Mouse (Mus musculus) layer of hippocampus, adult 9-11 months (tissue): Measurements from ENCODE around the gene Gsdme.
A peak's percentile ranks its signal among the peaks of the same experiment; 100 is the strongest.

Experiments
- DNase-seq: peaks from one replicate; pipeline ENCODE4 v3.0.0; 2022

The Gsdme gene

GRCm38 (mm10) chr6:50263670-50264069 lies at the start of gene Gsdme:
Gene Gsdme (minus strand): TSS chr6:50263862.
- DNase-seq = no peak

- peak; percentile 54 for DNase-seq
Observed at GRCm38 (mm10) chr6:50312647-50313046, 49.0 kb upstream of the Gsdme start.

GRCm38 (mm10) chr6:50309019-50309418 lies 45.4 kb upstream of the Gsdme start:
- DNase-seq = no peak

GRCm38 (mm10) chr6:50306625-50307024 lies 43.0 kb upstream of the Gsdme start:
- DNase-seq = peak; percentile 69

- DNase-seq = peak; percentile 77
Observed at GRCm38 (mm10) chr6:50304949-50305491, 41.4 kb upstream of the Gsdme start.

GRCm38 (mm10) chr6:50301121-50301520 lies 37.5 kb upstream of the Gsdme start:
- DNase-seq = no peak

- DNase-seq = no peak
Observed at GRCm38 (mm10) chr6:50300622-50301021, 37.0 kb upstream of the Gsdme start.

- no peak for DNase-seq
Observed at GRCm38 (mm10) chr6:50299071-50299470, 35.4 kb upstream of the Gsdme start.

GRCm38 (mm10) chr6:50297671-50298070 lies 34.0 kb upstream of the Gsdme start:
- DNase-seq = no peak

GRCm38 (mm10) chr6:50295136-50295535 lies 31.5 kb upstream of the Gsdme start:
- DNase-seq = no peak

- DNase-seq = peak; percentile 84
Observed at GRCm38 (mm10) chr6:50294128-50294527, 30.5 kb upstream of the Gsdme start.

- DNase-seq = no peak
Observed at GRCm38 (mm10) chr6:50291650-50292049, 28.0 kb upstream of the Gsdme start.

- no peak for DNase-seq
Observed at GRCm38 (mm10) chr6:50286881-50287280, 23.2 kb upstream of the Gsdme start.

GRCm38 (mm10) chr6:50279642-50280041 lies 16.0 kb upstream of the Gsdme start:
- DNase-seq = no peak

- no peak for DNase-seq
Observed at GRCm38 (mm10) chr6:50273947-50274346, 10.3 kb upstream of the Gsdme start.

- DNase-seq = no peak
Observed at GRCm38 (mm10) chr6:50273416-50273815, 9.8 kb upstream of the Gsdme start.

GRCm38 (mm10) chr6:50262310-50262709 lies 1.4 kb downstream of the Gsdme start:
- no peak for DNase-seq

- DNase-seq = no peak
Observed at GRCm38 (mm10) chr6:50261922-50262261, 1.8 kb downstream of the Gsdme start.

GRCm38 (mm10) chr6:50261201-50261921 lies 2.3 kb downstream of the Gsdme start:
- peak; percentile 84 for DNase-seq

- no peak for DNase-seq
Observed at GRCm38 (mm10) chr6:50255356-50255755, 8.3 kb downstream of the Gsdme start.

GRCm38 (mm10) chr6:50254723-50255184 lies 8.9 kb downstream of the Gsdme start:
- peak; percentile 59 for DNase-seq

- DNase-seq = peak; percentile 28
Observed at GRCm38 (mm10) chr6:50252690-50253089, 11.0 kb downstream of the Gsdme start.

- DNase-seq = no peak
Observed at GRCm38 (mm10) chr6:50247791-50248190, 15.9 kb downstream of the Gsdme start.

GRCm38 (mm10) chr6:50247356-50247755 lies 16.3 kb downstream of the Gsdme start:
- DNase-seq = no peak

GRCm38 (mm10) chr6:50244967-50245366 lies 18.7 kb downstream of the Gsdme start:
- no peak for DNase-seq
